Mouse (Mus musculus): ENCODE results near the gene Tmprss9. TPM values are rescaled to one million over a fixed set of nuclear protein-coding genes. Genes with fewer than 3 reads are reported as not detected.

The Tmprss9 gene
- polyA plus RNA-seq, 1 experiment = 0.33 TPM

- no peak within 1 kb of the TSS for H3K27ac ChIP-seq (ENCODE audit: insufficient read depth, low read depth, low read length)
- WGBS = under 1% methylated on average over 81 of the region's 81 CpGs
- peaks cover 7% of the 10 kb centered on the region for H3K4me1 ChIP-seq (ENCODE audit: control insufficient read depth, insufficient read depth, low read length)
Measured at GRCm38 (mm10) chr10:80854913-80855748, 16.5 kb upstream of the Tmprss9 start, which contains the start of the genes Lsm7 and Sppl2b. Gene Lsm7 (minus strand): TSS chr10:80855209. Gene Sppl2b (plus strand): TSS chr10:80855275.

GRCm38 (mm10) chr10:80855749-80856073, 15.9 kb upstream of the Tmprss9 start:
- H3K27ac ChIP-seq (ENCODE audit: insufficient read depth, low read depth, low read length) = no peak overlapping the region
- H3K4me1 ChIP-seq (ENCODE audit: control insufficient read depth, insufficient read depth, low read length) = peaks cover 7% of the 10 kb centered on the region
- WGBS = 12% methylated on average over 11 of the region's 11 CpGs
- peak overlapping the region; percentile 89 for H3K4me3 ChIP-seq (ENCODE audit: insufficient read depth, low read depth, low read length)
- DNase-seq = peak; percentile 7
- H3K27me3 ChIP-seq (replicated peaks; ENCODE audit: control insufficient read depth, insufficient read depth, low read length) = no peaks in the 10 kb centered on the region
- H3K36me3 ChIP-seq (ENCODE audit: control insufficient read depth, insufficient read depth, low read length) = no peaks in the 10 kb centered on the region
- TF ChIP-seq POLR2A (IDR thresholded peaks at IDR 0.05; ENCODE audit: low read depth, low read length) = no peak
- TF ChIP-seq CTCF (conservative IDR thresholded peaks at IDR 0.05; ENCODE audit: insufficient read depth, insufficient read length, low read depth, low read length) = no peak

More at GRCm38 (mm10) chr10:80854913-80855748, 16.5 kb upstream of the Tmprss9 start, which contains the start of the genes Lsm7 and Sppl2b:
- TF ChIP-seq CTCF (conservative IDR thresholded peaks at IDR 0.05; ENCODE audit: insufficient read depth, insufficient read length, low read depth, low read length) (no peak), POLR2A (IDR thresholded peaks at IDR 0.05; ENCODE audit: low read depth, low read length) (peak; percentile 85)
- H3K27me3 ChIP-seq (replicated peaks; ENCODE audit: control insufficient read depth, insufficient read depth, low read length) = no peaks in the 10 kb centered on the region
- no peaks in the 10 kb centered on the region for H3K36me3 ChIP-seq (ENCODE audit: control insufficient read depth, insufficient read depth, low read length)
- peak within 1 kb of the TSS; percentile 89 for H3K4me3 ChIP-seq (ENCODE audit: insufficient read depth, low read depth, low read length)
- DNase-seq = peak; percentile 97

- Histone ChIP-seq H3K27me3 (replicated peaks; ENCODE audit: control insufficient read depth, insufficient read depth, low read length) (no peaks in the 10 kb centered on the region), H3K27ac (ENCODE audit: insufficient read depth, low read depth, low read length) (no peak overlapping the region), H3K4me3 (ENCODE audit: insufficient read depth, low read depth, low read length) (no peak overlapping the region), H3K36me3 (ENCODE audit: control insufficient read depth, insufficient read depth, low read length) (no peaks in the 10 kb centered on the region), H3K4me1 (ENCODE audit: control insufficient read depth, insufficient read depth, low read length) (peaks cover 7% of the 10 kb centered on the region)
- TF ChIP-seq CTCF (conservative IDR thresholded peaks at IDR 0.05; ENCODE audit: insufficient read depth, insufficient read length, low read depth, low read length) = 0 out of 2 replicates have a peak, but pooled peaks have one; percentile 7
- no peak for TF ChIP-seq POLR2A (IDR thresholded peaks at IDR 0.05; ENCODE audit: low read depth, low read length)
- DNase-seq = no peak
- 56% methylated on average over 3 of the region's 3 CpGs for WGBS
Measured at GRCm38 (mm10) chr10:80856267-80856666, 15.4 kb upstream of the Tmprss9 start.

GRCm38 (mm10) chr10:80856908-80857307, 14.7 kb upstream of the Tmprss9 start:
- WGBS = 80% methylated on average over 5 of the region's 5 CpGs
- H3K27me3 ChIP-seq (replicated peaks; ENCODE audit: control insufficient read depth, insufficient read depth, low read length) = no peaks in the 10 kb centered on the region
- H3K4me1 ChIP-seq (ENCODE audit: control insufficient read depth, insufficient read depth, low read length) = peaks cover 7% of the 10 kb centered on the region
- H3K36me3 ChIP-seq (ENCODE audit: control insufficient read depth, insufficient read depth, low read length) = no peaks in the 10 kb centered on the region
- no peak overlapping the region for H3K4me3 ChIP-seq (ENCODE audit: insufficient read depth, low read depth, low read length)
- no peak for TF ChIP-seq POLR2A (IDR thresholded peaks at IDR 0.05; ENCODE audit: low read depth, low read length)
- no peak for TF ChIP-seq CTCF (conservative IDR thresholded peaks at IDR 0.05; ENCODE audit: insufficient read depth, insufficient read length, low read depth, low read length)
- no peak for DNase-seq
- H3K27ac ChIP-seq (ENCODE audit: insufficient read depth, low read depth, low read length) = no peak overlapping the region

GRCm38 (mm10) chr10:80857386-80857785, 14.3 kb upstream of the Tmprss9 start:
- peaks cover 7% of the 10 kb centered on the region for H3K4me1 ChIP-seq (ENCODE audit: control insufficient read depth, insufficient read depth, low read length)
- WGBS = 77% methylated on average over 8 of the region's 8 CpGs
- no peak overlapping the region for H3K27ac ChIP-seq (ENCODE audit: insufficient read depth, low read depth, low read length)
- TF ChIP-seq POLR2A (IDR thresholded peaks at IDR 0.05; ENCODE audit: low read depth, low read length) = no peak
- TF ChIP-seq CTCF (conservative IDR thresholded peaks at IDR 0.05; ENCODE audit: insufficient read depth, insufficient read length, low read depth, low read length) = no peak
- DNase-seq = no peak
- no peaks in the 10 kb centered on the region for H3K27me3 ChIP-seq (replicated peaks; ENCODE audit: control insufficient read depth, insufficient read depth, low read length)
- H3K36me3 ChIP-seq (ENCODE audit: control insufficient read depth, insufficient read depth, low read length) = no peaks in the 10 kb centered on the region
- H3K4me3 ChIP-seq (ENCODE audit: insufficient read depth, low read depth, low read length) = no peak overlapping the region

- no peak for DNase-seq
- TF ChIP-seq CTCF (conservative IDR thresholded peaks at IDR 0.05; ENCODE audit: insufficient read depth, insufficient read length, low read depth, low read length) = no peak
- TF ChIP-seq POLR2A (IDR thresholded peaks at IDR 0.05; ENCODE audit: low read depth, low read length) = no peak
- Histone ChIP-seq H3K4me3 (ENCODE audit: insufficient read depth, low read depth, low read length) (no peak overlapping the region), H3K36me3 (ENCODE audit: control insufficient read depth, insufficient read depth, low read length) (no peaks in the 10 kb centered on the region), H3K27ac (ENCODE audit: insufficient read depth, low read depth, low read length) (no peak overlapping the region), H3K4me1 (ENCODE audit: control insufficient read depth, insufficient read depth, low read length) (peaks cover 7% of the 10 kb centered on the region), H3K27me3 (replicated peaks; ENCODE audit: control insufficient read depth, insufficient read depth, low read length) (no peaks in the 10 kb centered on the region)
- WGBS = 70% methylated on average over 3 of the region's 3 CpGs
Measured at GRCm38 (mm10) chr10:80857848-80858247, 13.8 kb upstream of the Tmprss9 start.

GRCm38 (mm10) chr10:80858350-80858935, 13.2 kb upstream of the Tmprss9 start:
- 67% methylated on average over 7 of the region's 7 CpGs for WGBS
- Histone ChIP-seq H3K27me3 (replicated peaks; ENCODE audit: control insufficient read depth, insufficient read depth, low read length) (no peaks in the 10 kb centered on the region), H3K4me1 (ENCODE audit: control insufficient read depth, insufficient read depth, low read length) (peaks cover 7% of the 10 kb centered on the region), H3K4me3 (ENCODE audit: insufficient read depth, low read depth, low read length) (no peak overlapping the region), H3K36me3 (ENCODE audit: control insufficient read depth, insufficient read depth, low read length) (no peaks in the 10 kb centered on the region), H3K27ac (ENCODE audit: insufficient read depth, low read depth, low read length) (no peak overlapping the region)
- DNase-seq = no peak
- TF ChIP-seq POLR2A (IDR thresholded peaks at IDR 0.05; ENCODE audit: low read depth, low read length) = no peak
- TF ChIP-seq CTCF (conservative IDR thresholded peaks at IDR 0.05; ENCODE audit: insufficient read depth, insufficient read length, low read depth, low read length) = no peak
